Mouse (Mus musculus) lung, postnatal 0 days (tissue): ENCODE data around the gene Slc25a20.

Experiments used
- CTCF ChIP-seq: IDR thresholded peaks from 2 replicates; pipeline ENCODE4 v1.5.1; 2016; ENCODE audit warnings: antibody characterized with exemption, mild to moderate bottlenecking
- EP300 ChIP-seq: IDR thresholded peaks from 2 replicates; pipeline ENCODE4 v1.6.1; 2016; ENCODE audit warnings: antibody characterized with exemption, mild to moderate bottlenecking, control low read depth

GRCm38 (mm10) chr9:108680026-108680425, 18.1 kb downstream of the Slc25a20 start:
- TF ChIP-seq CTCF (no peak), EP300 (no peak)
